Mouse (Mus musculus) right cerebral cortex, adult 2 months (tissue): ENCODE measurements at regions not wholly inside any gene's neighbourhood (a gene's known extent, or its start where the extent isn't known, plus 50 kb on each side); places are given as distances from the start of the nearest gene placed in this dataset.

Source experiments
- DNase-seq, 2 experiments: peaks; one replicate each; pipeline ENCODE4 v3.0.0; 2021 to 2022; ENCODE audit warnings: low spot score in 2 of 2

GRCm38 (mm10) chr13:99057696-99058095 lies 73.3 kb upstream of the 1700024P04Rik start:
- no peak for DNase-seq

DNA sequence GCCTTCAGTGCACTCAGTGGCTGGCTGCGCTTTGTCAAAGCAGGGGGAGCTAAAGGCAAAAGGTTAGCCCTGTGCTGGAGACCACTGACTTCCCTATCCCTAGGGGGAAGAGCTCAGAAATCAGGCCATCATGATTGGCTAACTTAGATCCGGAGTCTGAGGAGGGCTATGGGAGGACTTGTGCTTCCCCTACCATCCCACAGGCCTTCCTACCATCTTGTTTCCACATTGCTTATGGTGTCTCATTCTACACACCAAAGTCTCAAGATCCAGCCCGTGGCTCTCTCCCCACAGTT lies 72.9 kb upstream of the 1700024P04Rik start:
- DNase-seq: no peak

GRCm38 (mm10) chr13:99056432-99057292 lies 72.3 kb upstream of the 1700024P04Rik start:
- DNase-seq: no peak

- DNase-seq: peak; percentile 57 to 61
Observed at GRCm38 (mm10) chr13:99055609-99056321, 71.4 kb upstream of the 1700024P04Rik start.

- no peak for DNase-seq
Observed at GRCm38 (mm10) chr13:99052076-99052475, 67.7 kb upstream of the 1700024P04Rik start.

- DNase-seq: no peak
Observed at GRCm38 (mm10) chr13:99049699-99050098, 65.3 kb upstream of the 1700024P04Rik start.

GRCm38 (mm10) chr13:99048651-99049100 lies 64.3 kb upstream of the 1700024P04Rik start:
- DNase-seq: no peak

DNA sequence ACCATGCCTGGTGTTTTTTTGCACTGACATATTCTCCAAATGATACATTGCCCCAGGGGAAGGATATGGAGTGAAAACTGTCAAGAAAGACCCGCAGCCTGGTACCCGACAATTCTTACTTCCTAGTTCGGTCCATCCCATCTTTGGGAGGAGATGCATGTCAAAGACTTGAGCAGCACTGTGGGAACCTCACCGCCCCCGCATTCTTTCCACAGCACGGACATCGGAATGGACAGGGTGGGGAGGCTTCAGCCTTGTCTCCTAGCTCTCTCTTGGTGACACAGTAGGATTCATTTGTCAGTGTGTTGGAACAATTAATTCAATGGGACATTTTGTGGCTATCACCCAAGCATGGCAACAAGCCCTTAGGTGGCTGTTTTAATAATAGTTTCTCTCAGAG lies 62.9 kb upstream of the 1700024P04Rik start:
- DNase-seq: no peak

DNA sequence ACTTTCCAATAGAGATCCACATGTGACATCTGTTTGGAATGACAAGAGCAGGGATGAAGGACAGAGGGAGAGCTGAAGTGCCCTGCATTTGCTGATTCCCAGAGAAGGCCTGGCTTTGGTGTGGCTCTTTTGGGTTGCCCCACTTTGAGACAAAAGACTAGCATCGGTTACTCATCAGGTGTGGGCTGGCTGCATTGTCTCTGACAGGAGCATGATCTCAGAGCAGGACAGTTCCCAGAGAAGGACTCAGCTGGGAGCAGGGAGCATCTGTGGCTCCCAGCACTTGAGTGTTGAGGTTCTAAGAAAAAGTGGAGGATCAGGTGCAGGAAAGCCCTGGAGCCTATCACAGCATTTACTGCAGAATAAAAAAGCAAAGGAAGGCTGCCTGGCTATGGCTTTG lies 62.4 kb upstream of the 1700024P04Rik start:
- DNase-seq: no peak

DNA sequence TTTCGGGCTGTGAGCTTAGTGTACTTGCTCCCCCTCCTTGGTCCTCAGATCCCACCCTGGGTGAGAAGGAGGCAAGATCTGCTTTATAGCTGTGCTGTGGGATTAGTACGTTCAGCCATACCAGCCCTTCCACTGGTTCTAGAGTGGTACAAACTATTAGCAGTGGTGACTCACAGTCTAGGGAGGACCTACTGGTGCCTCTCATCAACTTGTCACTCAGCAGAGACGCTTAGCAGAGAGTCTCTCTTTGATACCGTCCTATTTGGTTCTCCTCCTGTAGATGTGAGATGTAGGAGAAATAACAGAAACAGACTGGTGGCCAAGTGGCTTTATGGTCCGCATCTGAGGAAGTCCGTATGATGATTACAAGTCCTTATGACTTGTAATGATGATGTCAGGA lies 57.7 kb upstream of the 1700024P04Rik start:
- DNase-seq: no peak

GRCm38 (mm10) chr13:99041256-99041655 lies 56.9 kb upstream of the 1700024P04Rik start:
- DNase-seq: no peak

DNA sequence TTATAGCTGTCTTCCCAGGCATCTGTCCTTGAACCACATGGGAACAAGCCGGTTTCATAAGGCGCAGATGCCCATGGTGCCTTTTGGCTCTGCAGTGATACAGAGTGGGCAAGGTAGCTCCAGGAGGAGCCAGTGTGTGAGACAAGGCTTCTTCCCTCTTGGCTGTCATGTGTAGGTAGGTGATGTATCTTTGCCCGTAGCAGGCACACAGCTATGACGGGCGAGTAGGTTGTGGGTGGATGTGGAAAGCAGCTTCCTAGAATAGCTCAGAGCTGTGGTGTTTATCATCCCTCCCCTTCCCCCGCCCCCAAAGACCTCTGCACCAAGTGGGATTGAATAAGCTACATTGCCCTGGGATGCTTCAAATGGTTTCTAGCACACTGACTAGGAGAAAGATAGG lies 56.5 kb upstream of the 1700024P04Rik start:
- DNase-seq: peak; percentile 62 to 67

DNA sequence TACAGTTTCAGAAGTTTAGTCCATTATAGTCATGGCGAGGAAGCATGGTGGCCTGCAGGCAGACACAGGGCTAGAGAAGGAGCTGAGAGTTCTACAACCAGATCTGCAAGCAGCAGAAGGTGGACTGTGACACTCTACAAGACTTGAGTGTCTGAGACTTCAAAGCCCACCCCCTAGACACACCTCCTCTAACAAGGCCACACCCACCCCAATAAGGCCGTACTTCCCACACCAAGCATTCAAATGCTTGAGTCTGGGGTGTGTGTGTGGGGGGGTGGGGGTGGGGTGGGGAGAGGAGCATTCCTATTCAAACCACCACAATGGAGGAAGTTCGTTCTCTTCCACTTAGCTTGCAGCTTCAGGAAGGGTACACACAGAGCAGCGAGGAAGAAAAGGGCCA lies 55.8 kb upstream of the 1700024P04Rik start:
- no peak for DNase-seq

- DNase-seq: no peak
Observed at GRCm38 (mm10) chr13:99039063-99039385, 54.7 kb upstream of the 1700024P04Rik start.

DNA sequence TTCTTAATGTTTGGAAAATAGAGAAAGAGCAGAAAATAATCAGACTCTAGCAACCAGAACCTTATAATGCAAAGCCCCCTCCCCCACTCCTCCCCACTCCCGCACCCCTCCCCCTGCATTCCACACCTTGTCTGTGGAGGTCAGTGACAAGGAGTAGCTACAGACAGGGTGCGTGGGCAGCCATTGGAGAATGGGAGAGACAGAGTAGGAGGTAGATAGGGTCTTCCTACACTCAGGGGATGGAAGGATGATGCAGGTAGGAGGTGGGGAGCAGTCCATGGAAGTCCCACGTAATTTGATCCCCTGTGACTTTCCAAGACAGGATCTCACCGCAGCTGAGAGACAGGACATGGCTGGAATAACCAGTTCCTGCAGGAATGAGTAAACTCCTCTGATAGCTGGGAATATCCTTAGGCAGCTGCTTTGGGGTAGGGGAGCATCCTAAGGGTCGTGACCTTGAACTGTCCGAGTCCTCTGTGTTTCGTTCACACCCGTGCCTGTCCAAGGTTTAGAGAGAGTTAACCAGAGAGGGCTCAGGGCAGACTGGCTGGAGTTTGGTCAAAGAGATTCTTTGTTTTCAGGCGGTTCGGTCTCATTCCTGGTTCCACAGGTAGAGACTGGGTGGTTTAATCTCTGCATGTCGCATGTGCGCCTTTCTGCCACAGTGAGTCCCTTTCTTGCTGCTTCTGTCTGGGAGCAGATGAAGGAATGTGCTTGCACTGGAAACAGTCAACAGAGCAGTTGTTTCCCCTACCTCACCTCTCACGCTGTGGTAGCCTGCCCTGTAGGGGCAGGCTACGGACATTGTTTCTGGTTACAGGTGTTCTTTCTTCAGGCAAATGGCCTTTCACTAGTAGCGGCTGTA lies 54.1 kb upstream of the 1700024P04Rik start:
- no peak for DNase-seq

DNA sequence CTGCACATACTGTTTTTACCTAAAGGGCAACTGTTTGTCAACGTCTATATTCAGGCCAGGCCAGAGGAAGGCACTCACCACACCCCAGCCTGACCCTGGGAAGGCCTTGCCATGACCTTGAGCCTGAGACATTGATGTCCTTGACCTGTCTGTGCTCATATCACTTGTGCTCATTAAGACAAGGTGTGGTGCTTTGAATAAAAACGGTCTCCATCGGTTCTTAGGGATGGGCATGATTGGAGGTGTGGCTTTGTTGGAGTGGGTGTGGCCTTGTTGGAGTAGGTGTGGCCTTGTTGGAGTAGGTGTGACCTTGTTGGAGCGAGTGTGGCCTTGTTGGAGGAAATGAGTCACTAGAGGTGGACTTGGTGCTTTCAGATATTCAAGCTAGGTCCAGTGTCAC lies 52.8 kb upstream of the 1700024P04Rik start:
- DNase-seq: no peak
